Mouse (Mus musculus) olfactory bulb, adult 2 months (tissue): Measurements from ENCODE around the gene Ccnd3.

Experiments used
- CTCF ChIP-seq: fragments of 200-500 bp; IDR thresholded peaks from 2 replicates; pipeline ENCODE4 v1.5.1; 2012; ENCODE audit warnings: low read depth, mild to moderate bottlenecking, low read length, moderate library complexity; ENCODE audit not compliant: insufficient read depth
- POLR2A ChIP-seq: fragments of 200-500 bp; IDR thresholded peaks from 2 replicates; pipeline ENCODE4 v1.6.1; 2012; ENCODE audit warnings: mild to moderate bottlenecking, low read depth, low read length, moderate library complexity; ENCODE audit not compliant: insufficient read depth

DNA sequence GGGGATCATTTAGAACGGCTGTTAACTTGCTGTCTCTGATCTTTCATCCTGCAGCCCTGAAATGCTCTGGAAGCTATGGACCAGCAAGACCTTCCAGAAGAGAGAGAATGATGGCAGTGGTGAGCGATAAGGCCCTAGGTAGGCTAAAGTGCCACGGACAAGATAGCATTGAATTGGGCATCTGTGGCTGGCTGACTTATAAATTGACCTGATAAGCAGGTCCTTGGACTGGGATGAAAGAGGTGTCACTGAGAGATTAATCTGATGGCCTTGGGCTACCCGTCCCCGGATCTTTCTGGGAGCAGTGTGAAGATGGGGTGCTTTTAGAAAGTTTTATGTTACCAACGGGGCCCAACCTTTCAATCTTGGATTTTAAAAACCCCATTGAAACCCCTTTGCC is 73.8 kb downstream of the Ccnd3 start:
- TF ChIP-seq POLR2A (no peak), CTCF (no peak)
